Mouse (Mus musculus) thymus, adult 2 months (tissue): ENCODE measurements around the gene Rnase11.

Experiments used
- CTCF ChIP-seq: fragments of 200-500 bp; IDR thresholded peaks from 2 replicates; pipeline ENCODE4 v1.5.1; 2012; ENCODE audit warnings: mild to moderate bottlenecking, control low read depth, low read length, moderate library complexity, borderline replicate concordance; ENCODE audit not compliant: control insufficient read depth, poor library complexity, insufficient read depth; ENCODE audit errors: extremely low read depth
- POLR2A ChIP-seq: fragments of 200-500 bp; IDR thresholded peaks from 2 replicates; pipeline ENCODE4 v1.6.1; 2012; ENCODE audit warnings: mild to moderate bottlenecking, low read length, control low read depth, moderate library complexity; ENCODE audit not compliant: control insufficient read depth, poor library complexity, insufficient read depth; ENCODE audit errors: extremely low read depth

- no peak for TF ChIP-seq CTCF
- TF ChIP-seq POLR2A: no peak
Measured at GRCm38 (mm10) chr14:51095736-51096524, 46.0 kb upstream of the Rnase11 start.
